In the genomic region with DNA sequence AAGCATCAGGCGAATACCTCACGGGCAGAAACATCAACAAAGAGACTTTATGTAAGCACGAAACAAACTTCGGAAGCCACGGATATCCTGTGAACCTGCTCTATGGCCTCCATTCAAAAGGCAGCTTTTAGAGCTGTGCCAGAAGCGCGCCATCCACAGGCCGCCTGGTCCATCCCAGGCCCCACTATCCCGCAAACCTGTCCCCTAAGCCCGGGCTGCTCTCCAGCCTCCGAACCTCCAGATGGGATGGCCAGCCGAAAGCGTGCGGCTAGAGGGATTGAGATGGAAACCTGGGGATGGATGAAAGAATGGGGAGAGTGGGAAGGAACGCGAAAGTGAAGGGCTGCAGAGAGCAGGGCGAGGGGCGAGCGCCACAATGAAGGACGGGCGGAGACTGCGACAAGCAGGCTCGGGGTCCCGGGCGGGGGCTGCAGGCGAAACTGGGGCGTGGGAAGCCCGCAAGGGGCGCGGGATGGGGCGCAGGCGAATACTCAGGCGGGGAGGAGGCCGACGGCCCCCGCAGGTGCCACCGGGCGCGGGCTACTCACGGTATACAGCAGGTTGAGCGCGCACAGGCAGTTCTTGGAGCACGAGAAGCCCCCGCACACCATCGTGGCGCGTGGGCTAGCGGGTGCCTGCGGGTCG, we compare ENCODE assay signal across 8 mouse cellular contexts. TPM values are rescaled to one million over a fixed set of nuclear protein-coding genes. Genes with fewer than 3 reads are reported as not detected.
DNase-seq lines count a peak whose midpoint lies in the region; ATAC-seq and TF ChIP-seq lines count a peak whose summit lies in the region.

No protein-coding gene starts in this region.

- H3K27ac ChIP-seq in gastrocnemius, adult 2 months: peak overlapping the region; percentile 92
- peak overlapping the region; percentile 96 for H3K27ac ChIP-seq in hindbrain, postnatal 0 days
- H3K27ac ChIP-seq in limb, embryonic 10.5 days: peak overlapping the region; percentile 90
- peak overlapping the region; percentile 71 for H3K27ac ChIP-seq in midbrain, embryonic 11.5 days (ENCODE audit: low read depth, low read length)
- H3K27ac ChIP-seq in small intestine, adult 2 months (ENCODE audit: insufficient read depth, low read depth, low read length): peak overlapping the region; percentile 76

- under 1% methylated on average over 50 of the region's 50 CpGs for WGBS in hindbrain, postnatal 0 days
- 1% methylated on average over 50 of the region's 50 CpGs for WGBS in limb, embryonic 10.5 days
- WGBS in midbrain, embryonic 11.5 days: under 1% methylated on average over 47 of the region's 50 CpGs
- WGBS in small intestine, adult 2 months: under 1% methylated on average over 50 of the region's 50 CpGs

- H3K9ac ChIP-seq in hindbrain, postnatal 0 days (replicated peaks; ENCODE audit: low read length): peak overlapping the region; percentile 98
- peak overlapping the region; percentile 98 for H3K9ac ChIP-seq in midbrain, embryonic 11.5 days (ENCODE audit: low read length)

- H3K4me3 ChIP-seq in gastrocnemius, adult 2 months: peak overlapping the region; percentile 94
- H3K4me3 ChIP-seq in hindbrain, postnatal 0 days (ENCODE audit: low read length): peak overlapping the region; percentile 99
- peak overlapping the region; percentile 93 for H3K4me3 ChIP-seq in limb, embryonic 10.5 days
- peak overlapping the region; percentile 96 for H3K4me3 ChIP-seq in midbrain, embryonic 11.5 days (ENCODE audit: low read depth, low read length)
- H3K4me3 ChIP-seq in small intestine, adult 2 months (ENCODE audit: low read depth, low read length): peak overlapping the region; percentile 95

- intact Hi-C loops in gastrocnemius, adult 2 months (cut with DNase I): no loop called here

- no peak for TF ChIP-seq POLR2A in small intestine, adult 2 months (IDR thresholded peaks at IDR 0.05; ENCODE audit: low read depth, low read length)

- DNase-seq in right cerebral cortex, adult 18-20 months: peak; percentile 65
- no peak for DNase-seq in right cerebral cortex, postnatal 25 days
- peak; percentile 26 to 65 for DNase-seq in cerebellum, postnatal 4 days (ENCODE audit: low spot score in 2 of 2)
- peak; percentile 50 for DNase-seq in gastrocnemius, adult 2 months
- DNase-seq in hindbrain, postnatal 0 days (ENCODE audit: low spot score): peak; percentile 80
- DNase-seq in limb, embryonic 10.5 days (ENCODE audit: low spot score): peak; percentile 73
- peak; percentile 97 for DNase-seq in midbrain, embryonic 11.5 days (ENCODE audit: low spot score, missing footprints)

- peak overlapping the region; percentile 67 for H3K4me2 ChIP-seq in hindbrain, postnatal 0 days (ENCODE audit: low read depth, low read length)
- peak overlapping the region; percentile 58 for H3K4me2 ChIP-seq in midbrain, embryonic 11.5 days

- H3K36me3 ChIP-seq in hindbrain, postnatal 0 days (ENCODE audit: insufficient read depth, low read length): no peaks in the 10 kb centered on the region
- H3K36me3 ChIP-seq in limb, embryonic 10.5 days: no peaks in the 10 kb centered on the region
- no peaks in the 10 kb centered on the region for H3K36me3 ChIP-seq in midbrain, embryonic 11.5 days (ENCODE audit: control insufficient read depth, insufficient read depth, low read length)
- no peaks in the 10 kb centered on the region for H3K36me3 ChIP-seq in small intestine, adult 2 months (ENCODE audit: control insufficient read depth, insufficient read depth, low read length)

- TF ChIP-seq CTCF in gastrocnemius, adult 2 months (IDR thresholded peaks at IDR 0.05): peak; percentile 49
- peak; percentile 62 for TF ChIP-seq CTCF in hindbrain, postnatal 0 days (IDR thresholded peaks at IDR 0.05; ENCODE audit: low read depth)
- TF ChIP-seq CTCF in small intestine, adult 2 months (IDR thresholded peaks at IDR 0.05; ENCODE audit: extremely low read depth, insufficient read length, insufficient replicate concordance, low read depth, low read length): peak; percentile 31; the same call in 1 of the 2 replicates

- ATAC-seq in hindbrain, postnatal 0 days: peak; percentile 84
- ATAC-seq in midbrain, embryonic 11.5 days (ENCODE audit: low FRiP score): peak; percentile 76

- H3K9me3 ChIP-seq in hindbrain, postnatal 0 days (ENCODE audit: low read length): no peaks in the 10 kb centered on the region
- no peaks in the 10 kb centered on the region for H3K9me3 ChIP-seq in limb, embryonic 10.5 days (replicated peaks)
- no peaks in the 10 kb centered on the region for H3K9me3 ChIP-seq in midbrain, embryonic 11.5 days (ENCODE audit: control insufficient read depth, low read length)

- no peaks in the 10 kb centered on the region for H3K27me3 ChIP-seq in hindbrain, postnatal 0 days (ENCODE audit: insufficient read depth, low read length)
- H3K27me3 ChIP-seq in limb, embryonic 10.5 days (ENCODE audit: low read depth, poor library complexity, severe bottlenecking): no peaks in the 10 kb centered on the region
- H3K27me3 ChIP-seq in midbrain, embryonic 11.5 days (ENCODE audit: control insufficient read depth, insufficient read depth, low read length): no peaks in the 10 kb centered on the region
- no peaks in the 10 kb centered on the region for H3K27me3 ChIP-seq in small intestine, adult 2 months (ENCODE audit: control insufficient read depth, insufficient read depth, low read length)

- 0 out of 2 replicates have a peak, but pooled peaks cover 8% of the 10 kb centered on the region for H3K4me1 ChIP-seq in hindbrain, postnatal 0 days (ENCODE audit: insufficient read depth, low read length)
- peaks cover 23% of the 10 kb centered on the region for H3K4me1 ChIP-seq in limb, embryonic 10.5 days
- H3K4me1 ChIP-seq in midbrain, embryonic 11.5 days (ENCODE audit: control insufficient read depth, insufficient read depth, low read length): peaks cover 7% of the 10 kb centered on the region
- peaks cover 4% of the 10 kb centered on the region for H3K4me1 ChIP-seq in small intestine, adult 2 months (ENCODE audit: control insufficient read depth, insufficient read depth, insufficient read length, low read length)

RNA-seq across cellular contexts. Expression of a gene that starts 0.5 kb away (rescaled TPM):
- total RNA-seq in gastrocnemius, adult 2 months (2021): 10 to 100 TPM; 19.4 to 23.0 TPM
- total RNA-seq in hindbrain, postnatal 0 days (2014; rRNA removed): 250 and 296 TPM in 2 replicates
- 378 and 380 TPM in 2 replicates for polyA plus RNA-seq in hindbrain, postnatal 0 days (2015; fragmentation: Nextera tagmentation; extraction: Ambion mirVana)
- 47.2 and 57.7 TPM in 2 replicates for polyA plus RNA-seq in limb, embryonic 10.5 days (2016; fragmentation: Nextera tagmentation; extraction: Ambion mirVana)
- 182 and 213 TPM in 2 replicates for polyA plus RNA-seq in midbrain, embryonic 11.5 days (2014; fragmentation: Nextera tagmentation; extraction: Ambion mirVana)
- 227 and 679 TPM in 2 replicates for polyA plus RNA-seq in small intestine, adult 2 months (2012; rRNA removed)

RNA-seq across cellular contexts. Expression of a gene that starts 49.1 kb away (rescaled TPM):
- not detected for total RNA-seq in gastrocnemius, adult 2 months (2021)
- not detected in 2 replicates for total RNA-seq in hindbrain, postnatal 0 days (2014; rRNA removed)
- 0.25 TPM in 1 of 2 replicates, not detected in the other for polyA plus RNA-seq in hindbrain, postnatal 0 days (2015; fragmentation: Nextera tagmentation; extraction: Ambion mirVana)
- not detected in 2 replicates for polyA plus RNA-seq in limb, embryonic 10.5 days (2016; fragmentation: Nextera tagmentation; extraction: Ambion mirVana)
- not detected in 2 replicates for polyA plus RNA-seq in midbrain, embryonic 11.5 days (2014; fragmentation: Nextera tagmentation; extraction: Ambion mirVana)
- 251 and 276 TPM in 2 replicates for polyA plus RNA-seq in small intestine, adult 2 months (2012; rRNA removed)

Comparison
In these comparisons a context has a peak if more than half of its experiments do, and no peak if none do; other contexts are left out.
1. RNA of a gene that starts 49.1 kb away (polyA plus RNA-seq): 251 to 276 TPM in small intestine, adult 2 months; 0.25 TPM in hindbrain, postnatal 0 days, not detected in limb, embryonic 10.5 days and not detected in midbrain, embryonic 11.5 days; every median in the first group is over 100 times any median in the second.
2. Peak in every context shown above with its lines, with median percentiles within 50 percentile points of each other: H3K27ac ChIP-seq, H3K4me3 ChIP-seq and CTCF ChIP-seq.